Mouse (Mus musculus) bone marrow macrophage, adult 2 months (primary cell): Measurements from ENCODE around the gene Ptk7. TPM values are rescaled to one million over a fixed set of nuclear protein-coding genes. Genes with fewer than 3 reads are reported as not detected.

Source experiments
- H3K27ac ChIP-seq: 2 replicates; pipeline ENCODE4 v1.5.1; 2012; ENCODE audit warnings: low read depth, low read length; ENCODE audit not compliant: insufficient read depth
- H3K4me1 ChIP-seq: 2 replicates; pipeline ENCODE4 v1.6.1; 2012; ENCODE audit warnings: low read length; ENCODE audit not compliant: control insufficient read depth, insufficient read depth
- H3K4me3 ChIP-seq: 2 replicates; pipeline ENCODE4 v1.5.1; 2012; ENCODE audit warnings: mild to moderate bottlenecking, low read length, moderate library complexity; ENCODE audit not compliant: insufficient read depth
- CTCF ChIP-seq: IDR thresholded peaks from 2 replicates; pipeline ENCODE4 v1.5.1; 2012; ENCODE audit warnings: low read depth, mild to moderate bottlenecking, low read length, moderate library complexity
- POLR2A ChIP-seq: IDR thresholded peaks from 2 replicates; pipeline ENCODE4 v1.6.1; 2012; ENCODE audit warnings: mild to moderate bottlenecking, low read depth, low read length, borderline replicate concordance
- polyA plus RNA-seq: library from polyadenylated mRNA; stranded (reverse); fragments of >200 nt; gene quantifications from 2 replicates; pipeline ENCODE4 v1.2.4, GENCODE M21; 2012; ENCODE audit not compliant: missing spikeins, insufficient read depth, insufficient read length

The Ptk7 gene
- polyA plus RNA-seq, 1 experiment = 0.56 TPM

DNA sequence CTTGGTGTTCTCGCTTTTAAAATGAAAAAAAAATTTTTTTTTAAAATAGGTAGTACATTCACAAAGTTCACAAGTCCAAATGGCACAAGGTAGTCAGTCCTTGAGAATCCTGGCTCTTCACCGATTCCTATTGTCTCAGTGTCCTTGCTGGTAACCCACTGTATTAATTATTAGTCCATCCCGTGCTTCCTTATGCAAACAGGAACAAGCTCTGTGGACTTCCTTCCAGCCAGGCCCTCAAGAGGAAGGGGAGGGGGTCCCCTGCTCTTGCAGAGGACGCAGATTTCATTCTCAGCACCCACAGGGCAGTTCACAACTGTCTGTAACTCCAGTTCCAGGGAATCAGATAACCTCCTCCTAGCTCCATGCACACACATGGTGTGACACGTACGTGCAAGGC, 26.8 kb upstream of the Ptk7 start:
- peaks cover 2% of the 10 kb centered on the region; the same call in 1 of the 2 replicates for H3K4me1 ChIP-seq
- no peak overlapping the region for H3K27ac ChIP-seq

DNA sequence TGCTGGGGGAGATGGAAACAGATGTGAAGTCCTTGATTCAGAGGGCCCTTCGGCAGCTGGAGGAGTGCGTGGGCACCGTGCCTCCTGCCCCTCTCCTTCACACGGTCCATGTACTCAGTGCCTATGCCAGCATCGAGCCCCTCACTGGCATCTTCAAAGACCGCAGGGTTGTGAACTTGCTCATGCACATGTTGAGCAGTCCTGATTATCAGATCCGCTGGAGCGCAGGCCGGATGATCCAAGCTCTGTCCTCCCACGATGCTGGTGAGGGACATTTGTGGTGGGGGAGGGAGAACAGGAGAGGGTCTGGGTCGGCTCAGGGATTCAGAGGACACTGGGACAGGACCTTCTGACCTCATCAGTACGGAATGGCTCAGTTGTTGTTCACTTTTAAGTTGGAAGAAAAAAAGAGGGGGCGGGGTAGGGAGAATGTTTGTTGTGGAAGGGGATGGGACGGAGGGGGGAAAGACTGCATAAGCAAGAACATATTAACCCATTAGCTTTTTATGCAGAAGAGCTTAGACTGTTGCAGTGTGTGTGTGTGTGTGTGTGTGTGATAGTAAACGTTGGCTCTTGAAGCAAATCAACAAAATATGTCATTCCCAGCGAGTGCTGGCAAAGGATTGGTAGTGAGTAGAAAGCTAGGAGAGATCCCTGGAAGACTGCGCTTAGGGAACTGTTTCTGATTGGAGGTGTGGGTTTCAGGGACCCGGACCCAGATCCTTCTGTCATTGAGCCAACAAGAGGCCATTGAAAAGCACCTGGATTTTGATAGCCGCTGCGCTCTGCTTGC, 22.6 kb upstream of the Ptk7 start:
- Histone ChIP-seq H3K4me1 (peaks cover 9% of the 10 kb centered on the region), H3K27ac (no peak overlapping the region), H3K4me3 (no peak overlapping the region)
- TF ChIP-seq POLR2A (no peak), CTCF (no peak)

More for the DNA sequence above, 26.8 kb upstream of the Ptk7 start:
- no peak overlapping the region for H3K4me3 ChIP-seq
- TF ChIP-seq POLR2A (no peak), CTCF (no peak)

DNA sequence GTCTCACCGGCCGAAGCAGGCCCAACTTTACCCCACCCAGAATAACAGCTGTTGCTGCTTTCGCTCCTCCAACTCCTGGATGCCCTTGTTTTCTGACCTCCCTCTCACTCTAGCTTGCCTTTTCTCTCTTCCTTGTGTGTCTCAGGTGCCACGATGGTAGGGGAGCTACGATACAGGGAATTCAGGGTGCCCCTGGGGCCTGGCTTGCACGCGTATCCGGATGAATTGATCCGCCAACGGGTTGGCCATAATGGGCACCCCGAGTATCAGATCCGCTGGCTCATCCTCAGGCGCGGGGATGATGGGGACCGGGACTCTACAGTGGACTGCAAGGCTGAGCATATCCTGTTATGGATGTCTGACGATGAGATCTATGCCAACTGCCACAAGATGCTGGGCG, 22.0 kb upstream of the Ptk7 start:
- Histone ChIP-seq H3K4me1 (peaks cover 10% of the 10 kb centered on the region), H3K4me3 (peak overlapping the region; percentile 71), H3K27ac (no peak overlapping the region)
- no peak for TF ChIP-seq CTCF
- TF ChIP-seq POLR2A = no peak

DNA sequence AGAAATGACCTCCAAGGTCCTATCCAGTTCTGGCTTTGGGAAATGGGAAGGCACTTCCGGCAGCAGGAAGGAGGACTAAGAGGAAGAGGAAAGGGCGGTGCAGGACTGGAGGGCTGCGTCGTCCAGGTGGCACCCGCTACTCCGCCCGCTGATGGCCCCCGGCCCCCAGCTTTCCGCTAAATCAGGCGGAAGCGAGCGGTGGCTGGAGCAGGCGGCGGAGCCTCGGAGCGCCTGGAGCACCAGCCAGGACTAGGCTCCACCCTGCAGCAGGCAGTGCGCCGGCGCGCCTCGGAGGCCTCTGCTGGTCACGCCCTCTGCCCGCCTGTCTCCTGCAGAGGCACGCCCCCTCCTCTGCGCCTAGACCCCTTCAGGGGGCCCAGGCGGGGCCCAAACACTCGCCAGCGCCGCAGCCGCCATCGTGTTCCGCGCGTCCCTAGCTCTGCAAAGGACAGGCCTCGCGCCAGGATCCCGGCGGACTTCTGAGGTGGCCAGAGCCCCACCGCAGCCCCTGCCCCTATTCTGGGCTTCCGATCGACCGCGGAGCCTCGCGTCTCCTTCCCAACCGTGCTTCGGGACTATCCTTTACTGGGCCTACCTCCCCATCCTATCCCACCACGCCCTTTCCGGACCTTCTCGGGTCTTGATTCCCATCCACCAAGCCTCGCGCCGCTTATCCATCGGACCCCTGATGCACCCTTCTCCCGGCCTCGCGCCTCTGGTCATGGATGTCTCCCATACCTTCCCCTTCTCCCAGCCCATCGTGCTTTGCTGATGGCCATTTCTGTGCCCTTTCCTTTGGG, 21.1 kb upstream of the Ptk7 start, which contains the start of gene Cul7:
Cul7 (plus strand) TSS at position 106 of the 800 bp plus-strand sequence.
- Histone ChIP-seq H3K4me3 (peak within 1 kb of the TSS; percentile 71), H3K4me1 (peaks cover 10% of the 10 kb centered on the region), H3K27ac (peak within 1 kb of the TSS; percentile 54)
- TF ChIP-seq POLR2A (no peak), CTCF (no peak)

DNA sequence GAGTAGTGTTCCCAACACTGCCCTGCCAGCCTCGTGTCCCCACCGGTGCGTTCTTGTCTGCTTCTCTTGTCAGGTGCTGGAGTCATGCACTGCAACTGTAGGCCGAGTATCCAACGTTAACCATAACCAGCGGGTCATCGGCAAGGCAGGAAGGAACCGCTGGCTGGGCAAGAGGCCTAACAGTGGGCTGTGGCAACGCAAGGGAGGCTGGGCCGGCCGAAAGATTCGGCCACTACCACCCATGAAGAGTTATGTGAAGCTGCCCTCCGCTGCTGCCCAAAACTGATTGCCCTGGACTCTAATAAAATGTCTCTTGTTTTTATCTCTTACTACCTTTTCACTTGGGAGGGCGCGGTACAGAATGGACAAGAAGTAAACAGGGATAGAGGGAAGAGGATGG, 20.5 kb upstream of the Ptk7 start:
- peak overlapping the region; percentile 54 for H3K27ac ChIP-seq
- H3K4me3 ChIP-seq = peak overlapping the region; percentile 71
- peaks cover 10% of the 10 kb centered on the region for H3K4me1 ChIP-seq
- TF ChIP-seq POLR2A (no peak), CTCF (no peak)

DNA sequence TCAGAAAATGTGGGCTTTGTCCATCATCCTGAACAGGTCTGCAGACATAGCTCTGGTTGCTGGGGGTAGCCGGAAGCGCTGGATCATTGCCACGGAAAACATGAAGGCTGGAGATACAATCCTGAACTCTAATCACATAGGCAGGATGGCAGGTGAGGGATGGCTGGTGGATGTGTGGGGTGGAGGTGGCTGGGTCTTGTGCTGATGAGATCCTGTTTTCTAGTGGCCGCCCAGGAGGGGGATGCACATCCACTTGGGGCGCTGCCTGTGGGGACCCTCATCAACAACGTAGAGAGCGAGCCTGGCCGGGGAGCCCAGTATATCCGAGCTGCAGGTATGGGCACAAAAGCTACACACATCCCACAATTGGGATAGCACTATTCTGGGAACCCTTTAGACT, 19.1 kb upstream of the Ptk7 start:
- TF ChIP-seq CTCF = no peak
- no peak for TF ChIP-seq POLR2A
- H3K4me3 ChIP-seq = no peak overlapping the region
- no peak overlapping the region for H3K27ac ChIP-seq
- peaks cover 18% of the 10 kb centered on the region for H3K4me1 ChIP-seq

DNA sequence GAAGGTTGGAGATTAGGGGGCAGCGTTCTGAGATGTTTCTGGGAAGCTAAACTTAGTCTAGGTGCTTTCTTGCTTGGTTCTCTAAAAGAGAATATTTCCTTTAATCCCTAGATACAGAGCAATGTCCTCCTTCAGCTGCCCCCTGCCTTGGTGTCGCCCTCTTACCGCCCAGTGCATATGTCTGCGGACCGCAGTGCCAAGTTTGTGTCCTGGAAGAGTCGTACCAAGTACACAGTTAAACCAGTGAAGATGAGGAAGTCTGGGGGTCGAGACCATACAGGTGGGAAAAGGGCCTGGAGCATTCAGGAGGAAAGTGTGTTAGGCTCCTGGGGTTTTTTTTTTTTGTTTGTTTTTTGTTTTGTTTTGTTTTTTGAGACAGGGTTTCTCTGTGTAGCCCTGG, 18.0 kb upstream of the Ptk7 start:
- peaks cover 18% of the 10 kb centered on the region for H3K4me1 ChIP-seq
- TF ChIP-seq POLR2A (no peak), CTCF (no peak)
- H3K4me3 ChIP-seq = no peak overlapping the region
- no peak overlapping the region for H3K27ac ChIP-seq

DNA sequence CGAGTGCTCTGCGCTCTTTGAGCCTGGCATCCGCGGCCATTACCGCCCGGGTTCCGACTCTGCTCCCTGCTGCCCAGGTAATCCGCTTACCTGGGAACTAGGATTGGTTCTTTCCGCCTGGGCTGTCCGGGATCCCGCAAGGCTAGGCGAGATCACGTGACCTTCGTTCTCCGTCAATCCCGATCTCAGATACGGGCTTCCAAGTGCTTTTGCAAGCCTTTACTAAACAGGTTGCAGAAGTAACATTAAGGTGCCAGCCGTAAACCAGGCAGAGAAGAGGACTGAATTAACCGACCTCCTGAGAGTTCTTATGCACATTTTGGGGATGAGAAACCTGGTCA, 17.0 kb upstream of the Ptk7 start:
- Histone ChIP-seq H3K4me1 (peaks cover 20% of the 10 kb centered on the region), H3K4me3 (peak overlapping the region; percentile 78), H3K27ac (peak overlapping the region; percentile 49)
- TF ChIP-seq CTCF = no peak
- no peak for TF ChIP-seq POLR2A

DNA sequence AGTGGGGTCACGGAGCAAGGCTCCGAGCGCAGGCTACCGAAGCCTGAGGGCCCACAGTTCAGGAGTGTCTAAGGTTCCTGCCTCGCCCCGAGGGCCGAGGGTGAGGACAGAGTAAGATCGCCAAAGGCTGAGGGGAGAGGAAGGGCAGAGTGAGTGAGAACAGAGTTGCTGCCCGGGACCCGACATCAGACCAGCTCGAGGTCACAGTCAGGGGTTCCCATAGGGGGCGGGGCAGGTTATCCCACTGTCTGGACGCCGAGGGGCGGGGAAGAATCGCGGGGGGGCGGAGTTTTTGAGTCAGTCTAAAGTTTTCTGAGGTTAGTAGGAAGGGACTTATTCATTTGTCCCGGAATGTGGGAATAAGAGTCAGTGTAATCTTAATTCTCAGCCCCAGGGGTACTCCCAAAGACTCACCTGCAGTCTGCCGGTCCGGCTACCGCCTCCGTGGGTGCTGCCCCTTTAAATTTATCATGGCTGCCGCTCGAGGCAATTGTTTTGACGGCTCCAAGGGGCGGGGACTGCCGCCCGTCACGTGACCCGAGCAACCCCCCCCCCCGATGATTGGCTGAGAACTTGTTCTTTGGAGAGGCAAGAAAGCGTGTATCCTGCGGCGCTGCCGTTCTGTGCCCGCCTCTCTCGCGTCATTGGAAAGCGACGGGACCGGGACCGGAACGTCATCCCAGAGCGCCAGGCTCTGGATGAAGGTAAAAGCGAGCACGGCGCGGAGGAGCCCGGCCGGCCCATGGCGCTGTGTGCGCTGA, 16.4 kb upstream of the Ptk7 start, which contains the start of the genes Klc4 and Mrpl2:
Klc4 (minus strand) TSS at position 462 of the 761 bp plus-strand sequence.
Mrpl2 (plus strand) TSS at position 669 of the 761 bp plus-strand sequence.
- Histone ChIP-seq H3K27ac (peak within 1 kb of the TSS; percentile 49), H3K4me1 (peaks cover 18% of the 10 kb centered on the region)
- TF ChIP-seq CTCF (no peak), POLR2A (no peak)

DNA sequence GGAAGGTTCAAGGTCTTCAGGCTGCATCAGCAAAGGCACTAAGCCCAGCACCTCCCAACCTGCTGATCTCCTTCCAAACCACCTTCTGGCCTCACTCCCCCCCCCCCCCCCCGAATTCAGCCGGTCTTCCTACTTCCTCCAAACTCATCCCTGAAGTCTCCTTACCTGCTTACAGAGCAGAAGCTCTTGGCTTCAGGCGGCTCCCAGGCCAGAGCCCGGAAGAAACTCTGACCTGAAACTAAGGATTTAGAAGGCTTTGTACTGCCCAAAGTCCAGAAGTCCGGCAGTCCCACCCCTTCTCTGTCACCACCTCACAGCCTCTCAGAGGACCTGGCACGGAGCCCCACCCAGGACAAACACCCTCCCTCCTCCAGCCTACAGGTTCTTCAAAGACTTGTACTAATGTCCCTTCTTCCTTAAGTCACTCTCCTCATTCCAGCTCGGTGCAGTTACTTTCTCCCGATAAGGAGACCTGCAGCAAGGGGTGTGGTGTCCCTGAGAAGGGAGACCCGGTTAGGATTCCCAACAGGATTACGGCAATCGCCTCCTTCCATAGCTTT, 15.7 kb upstream of the Ptk7 start:
- H3K4me3 ChIP-seq = peak overlapping the region; percentile 67
- peak overlapping the region; percentile 5; the same call in 1 of the 2 replicates for H3K27ac ChIP-seq
- peaks cover 25% of the 10 kb centered on the region for H3K4me1 ChIP-seq
- TF ChIP-seq POLR2A = no peak
- TF ChIP-seq CTCF = no peak

More for the DNA sequence above, 16.4 kb upstream of the Ptk7 start, which contains the start of the genes Klc4 and Mrpl2:
- H3K4me3 ChIP-seq = peak within 1 kb of the TSS; percentile 78
